Mouse (Mus musculus): Measurements from ENCODE around the gene Ip6k2.
A peak's percentile ranks its signal among the peaks of the same experiment; 100 is the strongest.

DNA sequence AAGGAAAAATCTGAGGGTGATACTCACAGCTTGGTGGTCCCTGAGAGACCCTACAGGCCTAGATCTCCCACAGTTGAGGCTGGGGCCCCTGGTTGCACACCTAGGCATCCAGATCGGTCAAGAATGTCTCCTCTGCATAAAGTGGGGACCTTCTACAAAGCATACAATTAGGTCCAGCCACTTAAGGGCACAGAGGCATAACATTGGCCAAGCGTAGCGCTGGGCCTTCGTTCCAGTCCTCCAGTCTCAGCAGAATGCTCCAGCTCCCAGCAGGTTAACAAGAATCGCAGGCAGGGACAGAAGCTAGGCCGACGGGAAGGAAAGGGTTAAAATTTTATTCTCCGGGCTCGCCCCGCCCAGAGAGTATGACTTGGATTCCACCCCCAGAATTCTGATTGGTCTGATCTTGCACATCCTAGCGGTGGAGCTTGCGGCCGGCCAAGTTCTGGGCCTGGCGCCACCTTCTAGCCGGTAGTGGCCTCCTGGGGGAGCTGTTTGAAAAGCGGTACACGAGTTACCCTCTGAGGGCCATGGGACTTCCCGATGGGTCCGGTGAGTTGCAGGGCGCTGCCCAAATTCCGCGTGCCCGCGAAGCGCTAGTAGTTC lies 70.1 kb downstream of the Ip6k2 start:
- TF ChIP-seq POLR2A (IDR thresholded peaks at IDR 0.05; ENCODE audit: borderline replicate concordance, control insufficient read depth, low read depth, low read length) (peak; percentile 5; the same call in 1 of the 2 replicates), CTCF (IDR thresholded peaks at IDR 0.05; ENCODE audit: control insufficient read depth, insufficient read depth, low read length) (peak; percentile 70)
